Mouse (Mus musculus): ENCODE measurements around the gene Tmem213. TPM values are rescaled to one million over a fixed set of nuclear protein-coding genes. Genes with fewer than 3 reads are reported as not detected.
A peak's percentile ranks its signal among the peaks of the same experiment; 100 is the strongest.

Tmem213 gene
- total RNA-seq (2021) (not detected), polyA plus RNA-seq (2012; rRNA removed) (not detected in 2 replicates)
- long read RNA-seq = 0 reads

GRCm38 (mm10) chr6:38109160-38109795 lies at the start of gene Tmem213:
TSS of gene Tmem213 (plus strand) at chr6:38109255.
- DNase-seq = no peak

DNA sequence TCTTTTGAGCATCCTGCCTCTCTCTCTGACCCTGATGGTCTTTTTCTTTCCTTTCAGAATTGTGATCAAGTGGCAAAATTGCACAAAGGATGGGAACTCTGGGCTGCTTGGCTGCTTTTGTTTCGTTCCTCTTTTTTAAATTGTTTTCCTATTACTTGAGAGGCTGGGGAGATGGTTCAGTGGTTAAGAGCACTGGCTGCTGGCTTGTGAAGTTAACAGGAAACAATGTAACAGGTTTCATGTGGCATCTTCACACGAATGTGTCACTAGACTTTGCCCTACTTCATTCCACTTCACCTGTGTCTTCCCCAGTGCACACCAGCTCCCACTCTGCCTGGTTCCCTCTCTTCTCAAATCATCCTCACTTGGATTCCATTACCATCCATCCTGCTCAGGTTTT lies 44.4 kb upstream of the Tmem213 start:
- DNase-seq = no peak

- no peak for DNase-seq
Measured at GRCm38 (mm10) chr6:38065122-38065500, 43.9 kb upstream of the Tmem213 start.

- no peak for DNase-seq
Measured at GRCm38 (mm10) chr6:38065501-38066122, 43.4 kb upstream of the Tmem213 start.

DNA sequence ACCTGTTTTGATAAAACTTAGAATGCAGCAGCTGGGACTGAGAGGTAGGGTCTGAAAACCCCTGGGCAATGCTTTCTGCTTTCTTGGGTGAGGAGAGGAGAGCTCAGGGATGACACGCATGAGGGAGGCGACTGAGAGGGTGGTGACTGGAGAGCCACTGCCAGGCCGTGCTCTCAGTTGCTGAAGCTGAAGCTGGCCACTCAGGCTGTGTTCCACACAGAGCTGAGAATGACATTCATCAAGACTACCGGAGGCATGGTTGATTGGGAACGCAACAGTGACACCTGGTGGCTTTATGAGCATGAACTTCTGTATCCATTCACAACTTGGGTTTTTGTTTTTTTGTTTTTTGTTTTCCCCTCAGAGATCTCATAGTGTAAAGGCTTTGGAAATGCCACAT lies 42.8 kb upstream of the Tmem213 start:
- peak; percentile 37 for DNase-seq

GRCm38 (mm10) chr6:38071256-38071655 lies 37.8 kb upstream of the Tmem213 start:
- no peak for DNase-seq

- no peak for DNase-seq
Measured at GRCm38 (mm10) chr6:38072137-38072796, 36.8 kb upstream of the Tmem213 start.

DNA sequence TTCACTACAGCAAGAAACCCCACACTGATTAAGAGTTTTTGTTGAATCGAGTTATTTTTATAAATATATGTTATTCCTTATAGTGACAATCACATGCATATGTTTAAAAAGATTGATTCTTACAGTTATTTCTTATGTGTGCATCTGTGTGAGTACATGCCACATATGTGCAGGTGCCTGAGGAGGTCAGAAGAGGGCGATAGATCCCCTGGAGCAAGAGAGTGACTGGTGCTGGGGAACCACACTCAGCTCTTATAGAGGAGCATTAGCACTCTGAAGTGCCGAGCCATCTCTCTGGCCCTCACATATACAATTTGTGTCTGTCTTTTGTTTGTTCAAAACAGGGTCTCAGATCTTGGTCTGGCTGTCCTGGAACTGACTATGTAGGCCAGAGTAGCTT lies 35.5 kb upstream of the Tmem213 start:
- DNase-seq = no peak

GRCm38 (mm10) chr6:38080364-38080763 lies 28.7 kb upstream of the Tmem213 start:
- DNase-seq = no peak

DNA sequence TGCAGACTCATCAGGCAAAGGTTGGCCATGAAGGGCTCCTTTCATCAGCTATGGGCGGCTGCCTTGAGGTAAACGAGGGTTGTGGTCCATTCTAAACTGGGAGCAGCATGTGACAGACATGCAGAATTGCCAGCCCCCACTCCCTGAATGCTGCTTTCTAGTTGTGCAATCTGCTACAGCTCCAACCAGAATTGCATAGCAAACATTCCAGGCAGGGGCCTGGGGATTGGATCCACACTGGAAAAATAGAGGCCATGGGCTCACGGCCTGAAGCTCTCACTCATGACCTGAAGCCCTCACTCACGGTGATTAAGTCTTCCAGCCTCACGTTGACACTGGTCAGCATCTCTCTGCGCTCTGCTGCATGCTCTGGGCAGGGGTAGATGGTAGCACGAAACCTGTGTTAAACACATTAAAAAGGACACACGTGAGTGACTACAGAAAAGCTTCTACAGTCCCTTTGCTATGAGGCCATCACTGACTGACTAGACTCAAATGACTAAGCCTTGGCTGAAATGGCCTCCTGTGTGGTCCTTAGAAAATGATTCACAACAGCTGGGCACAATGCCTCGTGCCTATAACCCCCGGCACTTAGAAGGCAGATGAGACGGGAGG lies 27.2 kb upstream of the Tmem213 start:
- DNase-seq = no peak

GRCm38 (mm10) chr6:38083204-38083603 lies 25.9 kb upstream of the Tmem213 start:
- DNase-seq = no peak

- DNase-seq = no peak
Measured at GRCm38 (mm10) chr6:38087242-38088026, 21.6 kb upstream of the Tmem213 start.

GRCm38 (mm10) chr6:38092539-38092938 lies 16.5 kb upstream of the Tmem213 start:
- no peak for DNase-seq

DNA sequence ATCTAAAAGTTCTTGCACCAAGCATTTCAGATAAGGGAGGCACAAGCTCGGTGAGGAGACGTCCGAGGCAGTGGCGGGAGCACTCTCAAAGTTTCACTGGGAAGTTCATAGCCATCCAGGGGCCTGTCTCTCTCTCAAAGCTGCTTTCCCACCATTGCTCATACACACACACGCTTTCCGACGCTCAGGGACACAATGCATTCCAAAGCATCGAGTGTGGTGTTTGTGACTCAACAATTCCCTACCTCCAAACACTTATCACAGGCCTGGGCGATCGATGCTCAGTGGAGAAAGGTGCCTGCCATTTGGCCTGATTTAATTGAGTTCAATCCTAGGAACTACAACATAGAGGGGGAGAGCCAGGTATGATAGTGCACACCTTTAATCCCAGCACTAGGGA lies 14.4 kb upstream of the Tmem213 start:
- DNase-seq = no peak

DNA sequence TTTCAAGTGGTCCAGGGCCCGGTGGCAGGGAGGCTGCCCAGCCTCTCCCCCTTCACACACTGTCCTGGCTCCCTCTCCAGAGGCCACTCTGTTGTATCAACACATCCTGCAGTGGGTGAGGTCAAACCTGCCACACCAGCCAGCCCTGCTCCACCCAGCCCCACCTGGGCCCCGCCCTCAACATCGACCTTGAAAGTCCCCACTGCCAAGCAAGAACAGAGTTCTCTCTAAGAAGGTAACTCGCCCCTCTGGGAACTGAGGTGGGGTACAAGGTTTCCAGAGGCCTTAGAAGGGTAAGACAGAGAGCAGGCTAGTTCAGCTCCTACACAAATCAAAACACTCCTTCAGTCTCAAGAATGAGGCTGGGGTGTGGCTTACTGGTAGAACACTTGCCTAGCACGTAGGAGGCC lies 12.1 kb upstream of the Tmem213 start:
- no peak for DNase-seq

- no peak for DNase-seq
Measured at GRCm38 (mm10) chr6:38102216-38102795, 6.7 kb upstream of the Tmem213 start.

- no peak for DNase-seq
Measured at GRCm38 (mm10) chr6:38103775-38104174, 5.3 kb upstream of the Tmem213 start.

- no peak for DNase-seq
Measured at GRCm38 (mm10) chr6:38105924-38106323, 3.1 kb upstream of the Tmem213 start.

GRCm38 (mm10) chr6:38108449-38108848 lies 606 bp upstream of the Tmem213 start:
- DNase-seq = no peak

- no peak for DNase-seq
Measured at GRCm38 (mm10) chr6:38109871-38110270, 816 bp downstream of the Tmem213 start.

DNA sequence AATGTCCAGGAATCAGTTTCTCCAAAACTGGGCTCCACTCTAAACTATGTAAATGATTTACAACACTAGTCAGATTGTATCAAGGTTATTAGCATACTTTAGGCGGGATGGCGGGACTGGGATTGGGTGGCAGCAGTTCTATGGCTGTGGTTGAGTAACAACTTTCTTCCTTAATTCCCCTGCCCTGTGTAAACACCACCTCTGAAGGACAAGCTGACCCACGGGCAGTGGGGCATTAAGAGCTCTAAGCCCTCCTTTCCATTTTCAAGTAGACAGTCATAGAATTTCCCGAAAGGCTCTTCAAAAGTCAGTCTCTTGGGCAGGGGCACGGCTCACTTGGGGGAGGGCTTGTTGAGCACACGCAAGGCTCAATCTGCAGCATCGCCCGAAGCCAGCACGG lies 1.8 kb downstream of the Tmem213 start:
- no peak for DNase-seq
